ENCODE assay signal across 10 mouse cellular contexts in the genomic region with DNA sequence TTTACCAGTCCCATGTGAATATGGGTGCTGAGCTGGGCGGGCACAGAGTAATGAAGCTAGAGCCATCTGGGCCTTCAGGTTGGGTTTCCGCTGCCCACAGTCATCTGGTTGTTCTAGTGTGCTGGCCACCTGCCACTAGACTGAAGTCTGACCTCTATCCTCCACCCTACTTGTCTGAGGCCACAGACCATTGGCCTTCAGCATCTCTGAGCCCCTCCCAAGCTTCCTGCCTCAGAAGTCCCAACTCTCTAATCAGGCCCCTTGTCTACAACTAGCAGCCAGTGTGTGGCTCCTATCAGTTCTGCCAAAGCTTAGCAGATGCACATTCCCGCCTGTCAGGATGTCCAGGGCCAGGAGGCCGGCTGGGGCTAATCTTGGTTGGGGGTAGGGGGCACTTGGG.
A peak's percentile ranks its signal among the peaks of the same experiment; 100 is the strongest.
DNase-seq lines count a peak whose midpoint lies in the region; ATAC-seq lines count a peak whose summit lies in the region.
"Had no signal": no experiment of that assay in that cellular context is flagged by ENCODE, and none has a peak within 500 bp of the region (broad histone marks: within the 10 kb centered on the region; RNA-seq: fewer than 3 reads in every experiment).

No protein-coding gene starts in this region.

- 81% methylated on average over 4 of the region's 4 CpGs for WGBS in hindbrain, embryonic 11.5 days
- 79% methylated on average over 4 of the region's 4 CpGs for WGBS in hindbrain, embryonic 12.5 days
- 71% methylated on average over 4 of the region's 4 CpGs for WGBS in embryonic facial prominence, embryonic 14.5 days

- no peaks in the 10 kb centered on the region for H3K36me3 ChIP-seq in hindbrain, embryonic 11.5 days (ENCODE audit: control insufficient read depth, insufficient read depth, low read length)
- peaks cover 9% of the 10 kb centered on the region for H3K36me3 ChIP-seq in hindbrain, embryonic 12.5 days
- H3K36me3 ChIP-seq in embryonic facial prominence, embryonic 14.5 days (ENCODE audit: control insufficient read depth, insufficient read depth, low read length), result no peaks in the 10 kb centered on the region
- H3K36me3 ChIP-seq: G1E had no signal

- H3K9ac ChIP-seq in hindbrain, embryonic 11.5 days (ENCODE audit: low read depth, low read length), result no peak overlapping the region
- H3K9ac ChIP-seq in hindbrain, embryonic 12.5 days, result no peak overlapping the region
- no peak overlapping the region for H3K9ac ChIP-seq in embryonic facial prominence, embryonic 14.5 days (ENCODE audit: low read depth, low read length)

- peak overlapping the region; percentile 39; the same call in 1 of the 2 replicates for H3K27ac ChIP-seq in hindbrain, embryonic 11.5 days (ENCODE audit: low read depth, low read length)
- H3K27ac ChIP-seq in hindbrain, embryonic 12.5 days, result no peak overlapping the region; the same call in none of the 2 replicates
- H3K27ac ChIP-seq in embryonic facial prominence, embryonic 14.5 days (replicated peaks; ENCODE audit: low read depth, low read length), result 0 out of 2 replicates have a peak overlapping the region, but pooled peaks have one; percentile 1

- no peaks in the 10 kb centered on the region for H3K27me3 ChIP-seq in hindbrain, embryonic 11.5 days (ENCODE audit: control insufficient read depth, insufficient read depth, low read length)
- no peaks in the 10 kb centered on the region for H3K27me3 ChIP-seq in hindbrain, embryonic 12.5 days
- no peaks in the 10 kb centered on the region for H3K27me3 ChIP-seq in embryonic facial prominence, embryonic 14.5 days (replicated peaks; ENCODE audit: control insufficient read depth, insufficient read depth, low read length)

- no peaks in the 10 kb centered on the region for H3K9me3 ChIP-seq in hindbrain, embryonic 11.5 days (ENCODE audit: control insufficient read depth, low read length)
- H3K9me3 ChIP-seq in hindbrain, embryonic 12.5 days (replicated peaks), result no peaks in the 10 kb centered on the region
- no peaks in the 10 kb centered on the region for H3K9me3 ChIP-seq in embryonic facial prominence, embryonic 14.5 days (ENCODE audit: control insufficient read depth, low read length)

- H3K4me2 ChIP-seq in hindbrain, embryonic 11.5 days (replicated peaks; ENCODE audit: low read depth, low read length), result no peak overlapping the region
- no peak overlapping the region for H3K4me2 ChIP-seq in hindbrain, embryonic 12.5 days (replicated peaks)
- H3K4me2 ChIP-seq in embryonic facial prominence, embryonic 14.5 days (ENCODE audit: low read depth, low read length), result no peak overlapping the region

- peaks cover 18% of the 10 kb centered on the region for H3K4me1 ChIP-seq in hindbrain, embryonic 11.5 days (replicated peaks; ENCODE audit: control insufficient read depth, insufficient read depth, low read length)
- H3K4me1 ChIP-seq in hindbrain, embryonic 12.5 days, result peaks cover 67% of the 10 kb centered on the region
- peaks cover 3% of the 10 kb centered on the region; the same call in 1 of the 2 replicates for H3K4me1 ChIP-seq in embryonic facial prominence, embryonic 14.5 days (ENCODE audit: control insufficient read depth, insufficient read depth, low read length)

- no peak for ATAC-seq in hindbrain, embryonic 11.5 days (ENCODE audit: low FRiP score)
- no peak for ATAC-seq in hindbrain, embryonic 12.5 days (ENCODE audit: low FRiP score)
- ATAC-seq in embryonic facial prominence, embryonic 14.5 days (ENCODE audit: low read depth), result no peak

- DNase-seq in hindbrain, embryonic 11.5 days (ENCODE audit: low spot score), result no peak
- DNase-seq in 3134 (ENCODE audit: extremely low read depth, insufficient read length, low spot score), result peak; percentile 66
- no peak for DNase-seq in embryonic facial prominence, embryonic 14.5 days (ENCODE audit: low spot score)
- peak; percentile 72 to 78 for DNase-seq in kidney, postnatal 36 days
- no peak for DNase-seq in right cerebral cortex, postnatal 14 days
- no peak for DNase-seq in frontal cortex, postnatal 10 days (ENCODE audit: low spot score in 2 of 2)
- no peak for DNase-seq in cerebellum, postnatal 4 days (ENCODE audit: low spot score in 2 of 2)
- DNase-seq: thymus, postnatal 25 days had no signal

- no peak overlapping the region for H3K4me3 ChIP-seq in hindbrain, embryonic 11.5 days (ENCODE audit: low read depth, low read length)
- no peak overlapping the region for H3K4me3 ChIP-seq in hindbrain, embryonic 12.5 days
- no peak overlapping the region for H3K4me3 ChIP-seq in embryonic facial prominence, embryonic 14.5 days (ENCODE audit: low read depth, low read length)

Comparison
In these comparisons a context has a peak if more than half of its experiments do, and no peak if none do; other contexts are left out.
1. DNase-seq: peak in 3134 (single experiment) and kidney, postnatal 36 days (2 of 2); none in hindbrain, embryonic 11.5 days (single experiment), embryonic facial prominence, embryonic 14.5 days (single experiment), right cerebral cortex, postnatal 14 days (single experiment), frontal cortex, postnatal 10 days (0 of 2) and cerebellum, postnatal 4 days (0 of 2).